Mouse (Mus musculus) brain, embryonic 14.5 days (tissue): Measurements from ENCODE around the gene Sorbs1.

Source experiments
- CTCF ChIP-seq: fragments of 200-500 bp; IDR thresholded peaks from 2 replicates; pipeline ENCODE4 v1.5.1; 2012; ENCODE audit warnings: inconsistent platforms, mild to moderate bottlenecking, moderate library complexity, borderline replicate concordance; ENCODE audit not compliant: insufficient read depth, insufficient read length; ENCODE audit errors: extremely low read depth
- POLR2A ChIP-seq: fragments of 200-500 bp; IDR thresholded peaks from 2 replicates; pipeline ENCODE4 v1.6.1; 2012; ENCODE audit warnings: mild to moderate bottlenecking, inconsistent platforms, borderline replicate concordance; ENCODE audit not compliant: poor library complexity, insufficient read depth, insufficient read length, severe bottlenecking; ENCODE audit errors: extremely low read depth

- TF ChIP-seq CTCF: no peak
- TF ChIP-seq POLR2A: no peak
Observed at GRCm38 (mm10) chr19:40298574-40298973, 215.0 kb downstream of the Sorbs1 start.
